In genomic region chr4:129876831-129877764, GRCm38 (mm10) we compare ENCODE assay signal across 8 mouse cellular contexts. TPM values are rescaled to one million over a fixed set of nuclear protein-coding genes. Genes with fewer than 3 reads are reported as not detected.
A peak's percentile ranks its signal among the peaks of the same experiment; 100 is the strongest.
DNase-seq lines count a peak whose midpoint lies in the region; ATAC-seq lines count a peak whose summit lies in the region.

No protein-coding gene starts in this region.

- no peaks in the 10 kb centered on the region for H3K36me3 ChIP-seq in macrophage (ENCODE audit: inconsistent target)

- peak overlapping the region; percentile 6; the same call in 1 of the 2 replicates for H3K4me3 ChIP-seq in macrophage (ENCODE audit: inconsistent target)

- ATAC-seq in common myeloid progenitor, adult 5-6 weeks (replicated peaks; ENCODE audit: low read depth, poor library complexity, severe bottlenecking) = peak; percentile 93

- peak overlapping the region; percentile 81 for H3K27ac ChIP-seq in macrophage

- WGBS in macrophage (ENCODE audit: missing documents) = 24% methylated on average over 21 of the region's 21 CpGs

- DNase-seq in adrenal gland, adult (ENCODE audit: inconsistent age in 2 of 2, low spot score in 1 of 2) = peak; percentile 81 to 93
- DNase-seq in gastrocnemius, postnatal 10 days = peak; percentile 50
- DNase-seq in hindlimb bud, embryonic 11.5 days (ENCODE audit: extremely low spot score, low read depth, low spot score) = peak; percentile 44
- DNase-seq in left cerebral cortex, adult 8-10 months (ENCODE audit: low spot score in 2 of 2) = peak; percentile 38 to 57
- peak; percentile 59 to 75 for DNase-seq in right cerebral cortex, adult 2 months (ENCODE audit: low spot score in 2 of 2)
- DNase-seq in urinary bladder, postnatal 14 days (ENCODE audit: low spot score) = peak; percentile 84

- no peaks in the 10 kb centered on the region for H3K79me2 ChIP-seq in macrophage (ENCODE audit: inconsistent target)

RNA-seq across cellular contexts. Expression of gene Spocd1, which starts 52.0 kb away (rescaled TPM):
- total RNA-seq in common myeloid progenitor, adult 5-6 weeks (2017) = 0.05 TPM in 1 of 2 replicates, not detected in the other
- not detected for total RNA-seq in gastrocnemius, postnatal 10 days (2021)
- total RNA-seq in left cerebral cortex, adult 8-10 months (2022) = under 1 TPM; 0.26 to 0.94 (median 0.68) TPM
- not detected for total RNA-seq in macrophage (2018; cell fraction: chromatin; rRNA removed)
- not detected for total RNA-seq in macrophage (2018; cell fraction: cytosol; rRNA removed)
- total RNA-seq in macrophage (2018; cell fraction: nucleus; rRNA removed) = not detected
- not detected in 3 replicates for polyA plus RNA-seq in macrophage (2018)

Comparison
In these comparisons a context has a peak if more than half of its experiments do, and no peak if none do; other contexts are left out.
1. Peak in every context shown above with its lines: DNase-seq, ATAC-seq, H3K4me3 ChIP-seq and H3K27ac ChIP-seq.